Mouse (Mus musculus) midbrain, postnatal 0 days (tissue): ENCODE measurements around the gene Ldah. TPM values are rescaled to one million over a fixed set of nuclear protein-coding genes. Genes with fewer than 3 reads are reported as not detected.

Source experiments
- ATAC-seq: fragments of 200-750 bp; cut with Nextera tagmentation; 2 replicates; pipeline ENCODE4 v1.8.0; 2017; ENCODE audit warnings: moderate number of reproducible peaks, mild to moderate bottlenecking, moderate TSS enrichment, moderate library complexity; ENCODE audit not compliant: low FRiP score
- DNase-seq: peaks from one replicate; pipeline ENCODE4 v3.0.0-alpha.2; 2015; ENCODE audit warnings: low spot score
- H3K27ac ChIP-seq: fragments of 300-500 bp; sonication (generic); 2 replicates; pipeline ENCODE4 v1.5.1; 2014; ENCODE audit warnings: low read depth, mild to moderate bottlenecking, low read length, mixed read lengths
- H3K27me3 ChIP-seq: fragments of 300-500 bp; sonication (generic); 2 replicates; pipeline ENCODE4 v1.6.1; 2014; ENCODE audit warnings: low read length, control low read depth, mixed read lengths; ENCODE audit not compliant: insufficient read depth
- H3K36me3 ChIP-seq: fragments of 300-500 bp; sonication (generic); 2 replicates; pipeline ENCODE4 v1.6.1; 2014; ENCODE audit warnings: low read length, control low read depth, mixed read lengths; ENCODE audit not compliant: insufficient read depth
- H3K4me1 ChIP-seq: fragments of 300-500 bp; sonication (generic); 2 replicates; pipeline ENCODE4 v1.6.1; 2014; ENCODE audit warnings: mild to moderate bottlenecking, control low read depth, antibody characterized with exemption, low read length, mixed read lengths; ENCODE audit not compliant: insufficient read depth
- H3K4me2 ChIP-seq: fragments of 300-500 bp; sonication (generic); 2 replicates; pipeline ENCODE4 v1.6.1; 2014; ENCODE audit warnings: low read depth, mild to moderate bottlenecking, low read length, mixed read lengths; ENCODE audit not compliant: poor library complexity, severe bottlenecking
- H3K4me3 ChIP-seq: fragments of 300-500 bp; sonication (generic); 2 replicates; pipeline ENCODE4 v1.5.1; 2014; ENCODE audit warnings: low read depth, mild to moderate bottlenecking, low read length, moderate library complexity
- H3K9ac ChIP-seq: fragments of 300-500 bp; sonication (generic); replicated peaks from 2 replicates; pipeline ENCODE4 v1.6.1; 2014; ENCODE audit warnings: mild to moderate bottlenecking, low read length, moderate library complexity, mixed read lengths; ENCODE audit not compliant: poor library complexity, severe bottlenecking
- H3K9me3 ChIP-seq: fragments of 300-500 bp; sonication (generic); 2 replicates; pipeline ENCODE4 v1.6.1; 2016; ENCODE audit warnings: low read length, control low read depth
- CTCF ChIP-seq: IDR thresholded peaks from 2 replicates; pipeline ENCODE4 v1.5.1; 2016; ENCODE audit warnings: antibody characterized with exemption, mild to moderate bottlenecking
- WGBS: fragments of 180-500 bp; shearing (Covaris S2); extraction: QIAGEN DNeasy Blood & Tissue Kit; methylation state at CpG from one replicate; pipeline ENCODE4 v1.1.7; 2014; 5-methylcytosine and 5-hydroxymethylcytosine counted together
- polyA plus RNA-seq: library from polyadenylated mRNA; unstranded; fragments of >200 nt; fragmentation: Nextera tagmentation; extraction: Ambion mirVana; gene quantifications from 2 replicates; pipeline ENCODE4 v1.2.1, GENCODE M21; 2015
- total RNA-seq: library from RNA; depleted of rRNA; stranded (reverse); fragments of >200 nt; gene quantifications from 2 replicates; pipeline ENCODE4 v1.2.3, GENCODE M21; 2014

Gene Ldah
- total and polyA plus RNA-seq, 2 experiments from 2014 or later: 52.4 to 58.7 TPM

GRCm38 (mm10) chr12:8313270-8313771 is 105.4 kb downstream of the Ldah start, which contains the start of gene Hs1bp3:
Gene Hs1bp3 (plus strand): TSS chr12:8313432.
- Histone ChIP-seq H3K4me1 (peaks cover 9% of the 10 kb centered on the region), H3K4me2 (peak within 1 kb of the TSS; percentile 84), H3K27me3 (peaks cover 13% of the 10 kb centered on the region), H3K9me3 (no peaks in the 10 kb centered on the region), H3K36me3 (peaks cover 8% of the 10 kb centered on the region), H3K9ac (peak within 1 kb of the TSS; percentile 58), H3K27ac (no peak within 1 kb of the TSS), H3K4me3 (peak within 1 kb of the TSS; percentile 53)
- WGBS: under 1% methylated on average over 33 of the region's 38 CpGs
- DNase-seq (peak; percentile 86), ATAC-seq (peak; percentile 91)
- peak; percentile 94 for TF ChIP-seq CTCF

GRCm38 (mm10) chr12:8313773-8314172 is 105.9 kb downstream of the Ldah start:
- H3K9ac ChIP-seq: peak overlapping the region; percentile 58
- peak overlapping the region; percentile 84 for H3K4me2 ChIP-seq
- peaks cover 13% of the 10 kb centered on the region for H3K27me3 ChIP-seq
- peak overlapping the region; percentile 53 for H3K4me3 ChIP-seq
- 22% methylated on average over 12 of the region's 12 CpGs for WGBS
- ATAC-seq (peak; percentile 26; the same call in 1 of the 2 replicates), DNase-seq (no peak)
- peaks cover 12% of the 10 kb centered on the region for H3K36me3 ChIP-seq
- no peaks in the 10 kb centered on the region for H3K9me3 ChIP-seq
- H3K4me1 ChIP-seq: peaks cover 9% of the 10 kb centered on the region
- no peak for TF ChIP-seq CTCF
- H3K27ac ChIP-seq: no peak overlapping the region

- no peak for DNase-seq
- peak; percentile 48 for TF ChIP-seq CTCF
- Histone ChIP-seq H3K36me3 (peaks cover 33% of the 10 kb centered on the region), H3K9me3 (no peaks in the 10 kb centered on the region), H3K4me2 (no peak overlapping the region), H3K27me3 (peaks cover 1% of the 10 kb centered on the region; the same call in 1 of the 2 replicates), H3K4me1 (peaks cover 9% of the 10 kb centered on the region), H3K4me3 (no peak overlapping the region), H3K9ac (no peak overlapping the region), H3K27ac (no peak overlapping the region)
- ATAC-seq: no peak
- WGBS: 89% methylated on average over 5 of the region's 5 CpGs
Observed at GRCm38 (mm10) chr12:8316541-8316940, 108.6 kb downstream of the Ldah start.

- WGBS: 43% methylated on average over 5 of the region's 5 CpGs
- Histone ChIP-seq H3K4me1 (no peaks in the 10 kb centered on the region), H3K36me3 (peaks cover 56% of the 10 kb centered on the region), H3K27me3 (no peaks in the 10 kb centered on the region), H3K4me2 (no peak overlapping the region), H3K4me3 (no peak overlapping the region), H3K27ac (no peak overlapping the region), H3K9me3 (no peaks in the 10 kb centered on the region), H3K9ac (no peak overlapping the region)
- ATAC-seq (peak; percentile 51; the same call in 1 of the 2 replicates), DNase-seq (peak; percentile 70)
- TF ChIP-seq CTCF: peak; percentile 90
Observed at GRCm38 (mm10) chr12:8320084-8320713, 112.3 kb downstream of the Ldah start.

GRCm38 (mm10) chr12:8321506-8321905 is 113.6 kb downstream of the Ldah start:
- 82% methylated on average over 10 of the region's 10 CpGs for WGBS
- ATAC-seq: no peak
- H3K27ac ChIP-seq: no peak overlapping the region
- no peaks in the 10 kb centered on the region for H3K4me1 ChIP-seq
- no peak overlapping the region for H3K4me3 ChIP-seq
- no peaks in the 10 kb centered on the region for H3K27me3 ChIP-seq
- H3K9ac ChIP-seq: no peak overlapping the region
- no peak for DNase-seq
- H3K36me3 ChIP-seq: peaks cover 61% of the 10 kb centered on the region
- no peak for TF ChIP-seq CTCF
- no peak overlapping the region for H3K4me2 ChIP-seq
- H3K9me3 ChIP-seq: no peaks in the 10 kb centered on the region

- 86% methylated on average over 10 of the region's 10 CpGs for WGBS
- Histone ChIP-seq H3K9me3 (no peaks in the 10 kb centered on the region), H3K4me2 (no peak overlapping the region), H3K27me3 (no peaks in the 10 kb centered on the region), H3K4me3 (no peak overlapping the region), H3K4me1 (peaks cover 8% of the 10 kb centered on the region; the same call in 1 of the 2 replicates), H3K36me3 (peaks cover 49% of the 10 kb centered on the region), H3K27ac (no peak overlapping the region), H3K9ac (no peak overlapping the region)
- no peak for TF ChIP-seq CTCF
- DNase-seq (no peak), ATAC-seq (no peak)
Observed at GRCm38 (mm10) chr12:8324086-8324485, 116.2 kb downstream of the Ldah start.
